Mouse (Mus musculus) gastrocnemius, adult 8-10 months (tissue): ENCODE results near the gene Gpc6. TPM values are rescaled to one million over a fixed set of nuclear protein-coding genes. Genes with fewer than 3 reads are reported as not detected.

ENCODE experiments used
- DNase-seq, 2 experiments: peaks; one replicate each; pipeline ENCODE4 v3.0.0; 2022; ENCODE audit warnings: low spot score in 2 of 2
- total RNA-seq, 4 experiments: library from RNA; stranded (reverse); gene quantifications; 2 replicates each; pipeline ENCODE4 v1.2.4; 2022

The Gpc6 gene
- total RNA-seq, 4 experiments from 2014 or later, result 1.1 to 3.0 (median 1.2) TPM

DNA sequence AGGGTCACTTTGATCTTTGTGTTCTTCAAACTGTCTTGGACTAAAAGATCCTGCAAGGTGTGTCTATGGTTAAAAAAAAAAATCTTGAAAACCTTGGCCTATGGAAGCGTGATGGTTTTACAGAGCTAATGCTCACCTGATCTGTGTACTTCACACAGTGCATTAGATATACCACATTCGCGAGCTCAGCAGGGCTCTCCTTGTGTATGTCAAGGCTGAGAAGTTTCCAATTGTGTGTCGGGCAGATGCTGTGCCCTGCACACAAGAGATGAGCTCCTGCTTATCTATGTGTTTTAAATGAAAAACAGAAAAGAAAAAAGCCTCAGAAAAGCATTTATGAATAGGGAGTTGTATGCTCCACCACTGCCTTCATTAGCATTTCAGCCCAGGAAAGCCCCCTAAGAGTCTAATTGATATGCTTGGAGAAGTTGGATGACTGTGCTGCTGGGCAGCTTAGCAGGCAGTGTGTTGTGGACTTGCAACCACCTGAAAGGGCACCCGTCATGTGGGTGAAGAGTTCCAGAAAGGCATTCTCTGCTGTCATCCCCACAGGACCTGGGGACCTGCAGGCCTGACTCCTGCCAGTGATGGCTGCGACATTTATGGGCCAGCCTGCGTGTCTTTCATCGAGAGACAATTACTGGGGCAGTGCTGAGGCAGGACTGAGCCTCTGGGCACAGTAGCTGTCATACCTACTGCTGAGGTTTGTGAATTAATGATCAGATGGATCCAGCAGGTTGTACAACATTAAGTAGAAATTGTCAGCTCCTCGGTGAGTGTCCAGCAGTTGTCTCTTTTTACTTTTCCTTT, 436.2 kb downstream of the Gpc6 start:
- DNase-seq, result no peak

DNA sequence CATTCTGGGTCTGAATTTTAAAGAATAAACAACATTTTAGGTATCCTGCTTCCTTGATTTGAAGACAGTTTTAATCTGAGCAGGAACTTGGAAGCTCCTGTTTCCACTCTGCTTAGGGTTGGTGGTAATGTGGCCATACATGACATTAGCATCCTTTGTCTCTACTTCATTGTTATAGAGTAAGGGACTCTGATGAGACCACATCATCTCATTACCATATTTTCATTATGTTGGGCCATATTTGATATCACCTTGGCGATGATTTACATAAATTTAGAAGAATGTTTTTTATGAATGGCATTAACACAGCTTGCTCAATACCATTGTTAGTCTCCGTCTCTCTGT, 436.8 kb downstream of the Gpc6 start:
- no peak for DNase-seq

DNA sequence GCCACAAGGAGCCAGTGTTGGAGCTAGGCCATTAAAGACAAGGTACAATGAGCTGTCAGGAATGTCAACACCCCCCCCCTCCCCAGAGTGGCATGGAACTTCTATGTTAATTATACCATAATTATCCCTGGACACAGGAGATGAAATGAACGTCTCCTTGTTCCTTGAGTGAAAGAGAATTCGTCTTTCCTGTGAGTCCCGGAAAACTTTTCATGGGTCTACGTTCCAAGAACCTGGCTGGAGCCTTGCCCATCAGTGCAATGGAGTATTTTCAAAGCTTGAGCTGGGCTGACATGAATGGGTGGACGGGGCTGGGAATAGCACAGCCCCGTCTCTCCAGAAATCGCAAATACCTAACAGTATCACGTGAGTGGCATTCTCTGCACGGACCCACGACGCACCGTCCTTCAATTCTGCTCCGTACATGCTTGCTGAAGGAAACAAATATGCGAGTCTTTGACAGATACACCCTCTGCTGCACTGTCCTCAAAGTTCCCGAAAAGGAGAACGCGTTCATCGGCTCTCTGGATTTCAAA, 444.3 kb downstream of the Gpc6 start:
- no peak for DNase-seq

DNA sequence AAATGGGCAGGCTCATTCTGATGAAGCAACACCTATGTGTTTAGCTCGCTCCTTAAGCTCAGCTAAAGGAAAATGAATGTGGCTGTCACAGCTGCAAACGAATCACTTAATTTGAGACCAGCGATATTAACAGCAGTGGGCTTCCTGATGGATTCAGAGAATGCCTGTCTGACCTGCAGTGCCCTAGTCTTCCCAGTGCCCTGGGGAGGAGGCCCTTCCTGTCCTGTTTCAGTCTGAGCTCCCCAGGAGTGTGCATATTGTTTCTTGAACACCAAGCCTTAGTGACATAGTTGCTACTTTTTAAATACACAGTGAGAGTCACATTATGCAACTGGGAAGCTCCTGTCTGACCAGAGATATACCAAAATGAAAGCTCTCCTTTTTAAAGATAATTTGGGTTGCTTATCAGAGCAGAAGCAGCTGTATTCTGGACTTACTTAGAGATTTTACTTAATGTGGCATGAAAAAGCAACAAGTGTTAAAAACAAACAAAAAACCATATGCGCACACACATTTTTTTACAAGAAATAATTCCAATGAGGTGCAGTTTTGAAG, 451.8 kb downstream of the Gpc6 start:
- DNase-seq, result no peak

DNA sequence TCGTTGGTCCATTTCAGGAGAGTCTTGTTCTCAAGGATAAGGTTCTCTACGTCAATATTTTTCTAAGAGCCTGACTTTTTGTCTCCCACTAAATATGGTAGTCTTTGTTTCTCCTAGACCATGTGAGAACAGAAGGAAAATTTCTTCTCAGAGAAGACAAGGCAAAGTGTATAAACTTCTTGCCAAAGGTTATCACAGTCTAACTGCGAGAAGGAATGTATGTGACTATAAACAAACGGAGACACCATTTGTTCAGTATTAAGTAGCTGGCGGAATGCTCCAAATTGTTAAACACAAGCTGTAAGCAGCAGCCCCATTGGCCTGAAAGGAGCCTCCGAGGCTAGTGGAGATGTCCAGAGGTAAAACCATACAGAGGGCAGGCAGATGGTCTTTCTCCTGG, 454.9 kb downstream of the Gpc6 start:
- no peak for DNase-seq

- no peak for DNase-seq
Observed at GRCm38 (mm10) chr14:117383188-117383587, 458.1 kb downstream of the Gpc6 start.

DNA sequence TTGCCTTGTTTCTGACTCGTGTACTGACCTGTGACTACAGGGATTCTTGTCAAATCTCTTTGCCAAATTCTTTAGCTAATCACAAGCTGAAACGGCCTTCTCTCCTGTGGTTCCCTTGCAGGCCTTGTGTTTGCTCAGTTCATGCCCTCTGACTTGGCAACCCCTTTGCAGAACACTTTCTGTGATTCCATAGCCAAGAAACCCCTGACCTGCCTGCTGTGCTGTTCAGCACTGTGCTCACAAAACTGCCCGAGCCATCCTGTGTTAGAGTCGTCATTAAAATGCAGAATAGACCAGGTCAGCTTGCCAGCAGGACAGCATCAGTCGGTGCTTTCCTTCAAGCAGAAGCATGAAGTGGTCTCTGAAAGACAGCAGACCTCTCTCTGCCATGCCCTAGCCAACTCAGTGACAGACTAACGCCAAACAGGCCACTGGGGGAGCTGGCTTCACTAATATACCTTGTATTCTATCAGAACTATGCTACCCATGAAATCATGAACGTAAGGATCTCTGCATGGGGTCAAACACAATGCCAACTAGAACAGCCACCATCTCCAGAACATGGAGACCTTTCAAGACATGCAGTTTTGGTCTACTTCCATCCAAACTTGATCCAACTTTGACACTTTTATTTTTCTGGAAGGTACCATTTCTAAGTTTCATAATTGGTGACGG, 459.1 kb downstream of the Gpc6 start:
- no peak for DNase-seq

- no peak for DNase-seq
Observed at GRCm38 (mm10) chr14:117385731-117386270, 460.7 kb downstream of the Gpc6 start.

DNA sequence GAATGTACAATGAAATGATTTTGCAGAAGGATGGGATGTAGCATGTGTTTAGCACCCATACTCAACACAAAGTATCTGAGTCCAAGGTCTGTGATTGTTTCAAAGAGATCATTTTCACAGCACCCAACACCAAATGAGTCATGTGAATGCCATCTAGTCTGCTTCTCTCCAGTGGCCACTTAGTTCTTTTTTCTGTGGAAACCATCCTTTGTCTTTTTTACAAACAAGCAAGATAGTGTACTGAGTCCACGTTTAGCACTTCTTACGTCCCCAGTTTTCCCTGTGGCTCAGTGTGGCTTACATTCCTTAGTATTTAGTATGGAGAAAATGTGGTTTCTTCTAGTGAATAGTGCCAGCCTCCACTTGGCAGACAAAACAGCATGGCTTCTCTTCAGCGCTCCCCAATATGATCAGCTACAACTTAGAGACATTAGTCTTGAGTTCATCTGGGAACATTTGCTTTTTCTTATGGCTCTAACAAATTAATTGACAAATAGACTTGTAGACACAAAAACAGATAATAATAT, 465.7 kb downstream of the Gpc6 start:
- no peak for DNase-seq

DNA sequence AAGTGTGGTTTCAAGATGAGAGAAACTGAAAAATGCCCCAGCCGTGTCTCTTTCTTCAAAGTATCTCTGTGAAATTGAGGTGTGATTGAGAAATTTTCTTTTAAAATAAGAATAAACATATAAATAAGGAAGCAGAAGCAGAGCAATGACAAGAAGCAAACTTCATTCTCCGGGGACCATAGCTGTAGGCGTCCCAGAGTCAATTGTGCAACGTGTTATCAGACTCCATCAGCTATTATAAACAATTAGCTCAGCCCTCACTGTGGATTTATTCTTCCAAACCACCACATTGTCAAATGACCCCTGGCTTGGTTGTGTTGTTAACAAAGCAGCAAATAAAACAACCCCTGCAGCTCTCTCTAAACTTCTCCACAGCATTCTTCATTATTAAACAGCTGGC, 466.3 kb downstream of the Gpc6 start:
- no peak for DNase-seq

GRCm38 (mm10) chr14:117397165-117397564, 472.1 kb downstream of the Gpc6 start:
- DNase-seq, result no peak

DNA sequence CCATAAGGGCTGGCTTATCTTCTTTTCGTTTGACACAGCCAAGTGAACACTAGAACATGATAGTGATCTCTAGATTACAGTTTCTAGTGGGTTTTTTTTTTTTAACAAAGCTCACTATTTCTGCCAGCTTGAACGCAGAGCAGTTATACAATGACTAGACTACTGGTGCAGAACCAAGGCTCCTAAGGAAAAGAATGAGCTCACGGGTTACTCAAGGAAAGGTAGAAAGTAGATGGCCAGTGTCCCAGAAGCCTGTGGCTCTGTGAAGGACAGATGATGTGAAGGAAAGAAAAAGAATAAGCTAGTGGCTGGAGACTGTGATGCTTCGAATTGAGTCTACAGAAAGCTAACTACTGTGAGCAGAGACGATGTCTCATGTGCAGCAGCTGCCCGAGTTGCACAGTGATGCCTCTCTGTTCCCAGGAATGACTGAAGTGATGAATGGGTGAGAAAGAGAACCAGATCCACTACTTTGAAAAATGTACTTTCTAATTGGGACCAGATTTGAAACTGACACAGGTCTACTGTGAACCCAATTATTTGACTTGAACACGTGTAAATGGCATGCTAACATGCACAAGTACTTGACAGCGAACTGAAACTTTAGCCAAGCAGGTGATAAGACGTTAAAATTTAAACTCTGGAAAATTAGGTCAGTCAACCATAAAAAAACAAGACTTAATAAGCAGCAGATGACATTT, 482.9 kb downstream of the Gpc6 start:
- DNase-seq, result no peak

DNA sequence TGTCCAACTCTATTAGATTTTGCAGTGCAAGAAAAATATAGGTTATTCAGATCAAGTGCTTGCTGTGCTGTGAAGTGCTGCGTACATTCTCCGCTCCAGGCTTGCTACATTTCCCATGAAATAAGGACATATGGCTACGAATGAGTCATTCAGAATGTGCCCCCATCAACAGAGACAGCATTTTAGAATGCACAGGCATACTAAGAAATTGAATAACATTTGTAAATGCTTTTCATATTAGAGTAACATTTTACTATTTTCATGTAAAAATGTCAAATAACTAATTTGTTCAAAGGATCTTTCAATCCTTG, 483.4 kb downstream of the Gpc6 start:
- no peak for DNase-seq

DNA sequence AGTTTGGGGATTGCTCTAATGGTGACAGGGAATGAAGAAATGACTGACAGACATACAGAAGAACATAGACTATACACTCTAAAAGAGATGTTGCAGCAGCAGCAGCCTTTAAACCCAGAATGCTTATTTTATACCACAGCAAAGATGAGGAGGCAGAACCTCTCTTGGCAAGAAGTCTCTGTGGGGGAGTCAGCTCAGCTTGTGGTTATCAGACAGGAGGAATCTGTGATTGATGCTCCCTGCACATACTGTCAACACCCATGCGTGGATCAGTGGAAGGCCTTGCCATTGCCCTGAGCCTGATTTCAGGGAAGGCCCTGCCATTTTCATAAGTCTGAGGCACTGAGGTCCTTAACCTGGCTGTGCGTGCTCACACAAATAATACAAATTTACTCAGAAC, 484.7 kb downstream of the Gpc6 start:
- DNase-seq, result no peak

GRCm38 (mm10) chr14:117410511-117410910, 485.4 kb downstream of the Gpc6 start:
- no peak for DNase-seq

DNA sequence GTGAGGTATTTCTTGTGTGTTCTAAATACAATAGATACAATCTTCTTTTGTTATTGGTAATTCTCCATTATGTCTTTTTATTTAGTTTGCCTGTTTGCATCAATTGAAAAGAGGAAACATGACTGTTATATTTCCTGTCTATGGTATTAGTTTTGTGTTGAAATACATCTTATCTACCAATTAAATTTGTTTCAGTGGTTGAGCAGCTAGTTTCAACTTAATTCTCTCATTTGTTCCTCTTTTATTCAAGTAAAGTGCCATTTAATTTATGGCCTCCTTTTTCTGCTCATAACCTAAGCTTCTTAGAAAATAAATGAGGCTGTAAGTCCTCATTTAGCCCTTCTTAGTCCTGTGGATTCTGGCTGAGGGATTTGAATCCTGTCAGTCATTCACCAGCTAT, 489.9 kb downstream of the Gpc6 start:
- no peak for DNase-seq

- no peak for DNase-seq
Observed at GRCm38 (mm10) chr14:117419561-117420218, 494.6 kb downstream of the Gpc6 start.

- DNase-seq, result no peak
Observed at GRCm38 (mm10) chr14:117421170-117421569, 496.1 kb downstream of the Gpc6 start.

DNA sequence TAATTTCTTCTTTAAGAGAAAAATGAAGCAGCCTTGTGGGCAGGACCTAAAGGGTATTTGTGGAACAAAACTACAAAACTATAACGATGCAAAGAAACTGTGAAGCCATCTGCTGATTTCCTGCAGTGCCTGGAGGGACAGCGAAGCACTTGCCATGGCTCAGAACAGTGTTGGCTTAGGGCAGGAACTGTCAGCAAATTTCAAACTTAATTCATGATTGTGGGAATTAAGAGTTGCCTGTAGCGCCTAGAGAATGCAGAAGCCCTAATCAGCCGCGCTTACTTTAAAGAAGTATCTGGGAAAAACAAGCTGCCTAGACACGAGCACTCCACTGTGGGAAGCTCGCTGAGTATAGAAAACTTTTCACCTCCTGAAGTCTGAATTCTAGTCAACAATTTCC, 501.0 kb downstream of the Gpc6 start:
- DNase-seq, result no peak

GRCm38 (mm10) chr14:117427776-117428175, 502.7 kb downstream of the Gpc6 start:
- no peak for DNase-seq

DNA sequence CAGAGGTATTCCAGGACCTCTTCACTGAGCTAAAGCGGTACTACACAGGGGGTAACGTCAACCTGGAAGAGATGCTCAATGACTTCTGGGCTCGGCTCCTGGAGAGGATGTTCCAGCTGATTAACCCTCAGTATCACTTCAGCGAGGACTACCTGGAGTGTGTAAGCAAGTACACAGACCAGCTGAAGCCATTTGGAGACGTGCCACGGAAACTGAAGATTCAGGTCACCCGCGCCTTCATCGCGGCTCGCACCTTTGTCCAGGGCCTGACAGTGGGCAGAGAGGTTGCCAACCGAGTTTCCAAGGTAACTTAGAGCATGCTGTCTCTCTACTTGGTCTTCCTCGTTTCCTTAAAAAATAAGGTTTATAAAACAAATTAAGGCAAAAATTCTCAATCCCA, 510.6 kb downstream of the Gpc6 start:
- DNase-seq, result no peak
